In the genomic region with DNA sequence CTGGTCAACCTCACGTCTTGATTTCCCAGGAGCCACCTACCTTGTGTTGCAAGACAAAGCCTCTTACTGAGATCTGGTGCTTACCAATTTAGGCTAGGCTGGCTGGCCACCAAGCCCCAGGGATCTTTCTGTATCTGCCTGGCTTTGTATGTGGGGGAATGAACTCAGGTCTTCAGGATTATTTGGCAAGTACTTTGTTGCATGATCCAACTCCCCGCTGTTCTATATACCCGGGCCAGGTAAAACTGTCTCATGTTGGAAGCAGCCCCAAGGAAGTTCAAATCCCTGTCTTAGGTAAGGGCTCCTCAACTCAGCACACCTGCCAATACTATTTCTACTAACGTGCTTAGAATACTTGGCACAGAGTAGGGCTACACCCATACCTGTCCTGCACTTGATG, we compare ENCODE assay signal across 23 mouse cellular contexts. TPM values are rescaled to one million over a fixed set of nuclear protein-coding genes. Genes with fewer than 3 reads are reported as not detected.
"Had no signal": no experiment of that assay in that cellular context is flagged by ENCODE, and none has a peak within 500 bp of the region (broad histone marks: within the 10 kb centered on the region; RNA-seq: fewer than 3 reads in every experiment).

No protein-coding gene starts in this region.

- H3K36me3 ChIP-seq: midbrain, embryonic 10.5 days; midbrain, embryonic 12.5 days; neural tube, embryonic 13.5 days; neural tube, embryonic 15.5 days had no signal

- H3K4me2 ChIP-seq: lung, embryonic 14.5 days; midbrain, embryonic 12.5 days; neural tube, embryonic 13.5 days; neural tube, embryonic 15.5 days had no signal

- H3K27me3 ChIP-seq: midbrain, embryonic 12.5 days; neural tube, embryonic 13.5 days; neural tube, embryonic 15.5 days had no signal

- H3K9me3 ChIP-seq: midbrain, embryonic 10.5 days; midbrain, embryonic 12.5 days; neural tube, embryonic 13.5 days; neural tube, embryonic 15.5 days had no signal

- ATAC-seq: midbrain, embryonic 16.5 days had no signal

- H3K4me3 ChIP-seq: midbrain, embryonic 10.5 days; midbrain, embryonic 12.5 days; myocyte; neural tube, embryonic 13.5 days; neural tube, embryonic 15.5 days had no signal

- H3K27ac ChIP-seq: midbrain, embryonic 10.5 days; midbrain, embryonic 12.5 days; neural tube, embryonic 13.5 days; neural tube, embryonic 15.5 days had no signal

- H3K9ac ChIP-seq: lung, embryonic 14.5 days; midbrain, embryonic 12.5 days; neural tube, embryonic 13.5 days; neural tube, embryonic 15.5 days had no signal

- DNase-seq: retina, postnatal 1 day; right cerebral cortex, postnatal 25 days; right cerebral cortex, postnatal 4 days; spleen, adult 18-20 months; thymus, adult 2 months; thymus, postnatal 25 days; thymus, postnatal 4 days had no signal

- H3K4me1 ChIP-seq: midbrain, embryonic 12.5 days; neural tube, embryonic 13.5 days; neural tube, embryonic 15.5 days had no signal

RNA-seq across cellular contexts. Expression of a gene that starts 17.4 kb away (rescaled TPM):
- total RNA-seq: megakaryocyte, adult 5-6 weeks; megakaryocyte-erythroid progenitor cell, adult 5-6 weeks had no signal

RNA-seq across cellular contexts. Expression of a gene that starts 39.6 kb away (rescaled TPM):
- total RNA-seq: megakaryocyte, adult 5-6 weeks; megakaryocyte-erythroid progenitor cell, adult 5-6 weeks had no signal
- polyA plus RNA-seq: lung, embryonic 14.5 days; lung, embryonic 16.5 days; midbrain, embryonic 10.5 days; midbrain, embryonic 12.5 days; midbrain, embryonic 14.5 days; midbrain, embryonic 16.5 days; myocyte; neural tube, embryonic 11.5 days; neural tube, embryonic 13.5 days; neural tube, embryonic 15.5 days; small intestine, adult 2 months; stomach, embryonic 14.5 days; stomach, embryonic 16.5 days; thymus, adult 2 months; urinary bladder, adult 2 months had no signal

RNA-seq across cellular contexts. Expression of a gene that starts 53.5 kb away (rescaled TPM):
- total RNA-seq: megakaryocyte, adult 5-6 weeks; megakaryocyte-erythroid progenitor cell, adult 5-6 weeks had no signal
- polyA plus RNA-seq: lung, embryonic 14.5 days; lung, embryonic 16.5 days; midbrain, embryonic 10.5 days; midbrain, embryonic 12.5 days; midbrain, embryonic 14.5 days; midbrain, embryonic 16.5 days; myocyte; neural tube, embryonic 11.5 days; neural tube, embryonic 13.5 days; neural tube, embryonic 15.5 days; small intestine, adult 2 months; stomach, embryonic 14.5 days; thymus, adult 2 months; urinary bladder, adult 2 months had no signal
